Mouse (Mus musculus): ENCODE results near the gene BC004004. TPM values are rescaled to one million over a fixed set of nuclear protein-coding genes. Genes with fewer than 3 reads are reported as not detected.

Gene BC004004
- polyA plus RNA-seq, 1 experiment from 2014 or later, result 58.2 TPM

- Histone ChIP-seq H3K27me3 (ENCODE audit: control insufficient read depth, insufficient read depth, low read length) (no peaks in the 10 kb centered on the region), H3K9me3 (ENCODE audit: control insufficient read depth, low read length) (no peaks in the 10 kb centered on the region), H3K9ac (ENCODE audit: low read length) (no peak overlapping the region), H3K4me2 (ENCODE audit: low read depth, low read length, severe bottlenecking) (no peak overlapping the region), H3K4me3 (ENCODE audit: low read depth, low read length) (no peak overlapping the region), H3K27ac (ENCODE audit: low read depth, low read length) (no peak overlapping the region), H3K4me1 (replicated peaks; ENCODE audit: control insufficient read depth, insufficient read depth, low read length) (peaks cover 4% of the 10 kb centered on the region; the same call in 1 of the 2 replicates), H3K36me3 (ENCODE audit: control insufficient read depth, insufficient read depth, low read length) (peaks cover 1% of the 10 kb centered on the region)
- peak; percentile 60 for DNase-seq (ENCODE audit: low spot score)
- no peak for ATAC-seq (replicated peaks; ENCODE audit: low FRiP score)
- WGBS, result 31% methylated on average over 15 of the region's 15 CpGs
Measured at GRCm38 (mm10) chr17:29305058-29305806, 36.6 kb downstream of the BC004004 start.

GRCm38 (mm10) chr17:29305871-29306270 is 37.3 kb downstream of the BC004004 start:
- no peak overlapping the region for H3K9ac ChIP-seq (ENCODE audit: low read length)
- WGBS, result 68% methylated on average over 7 of the region's 7 CpGs
- no peaks in the 10 kb centered on the region for H3K27me3 ChIP-seq (ENCODE audit: control insufficient read depth, insufficient read depth, low read length)
- H3K27ac ChIP-seq (ENCODE audit: low read depth, low read length), result no peak overlapping the region
- H3K36me3 ChIP-seq (ENCODE audit: control insufficient read depth, insufficient read depth, low read length), result no peaks in the 10 kb centered on the region; the same call in 1 of the 2 replicates
- H3K4me1 ChIP-seq (replicated peaks; ENCODE audit: control insufficient read depth, insufficient read depth, low read length), result peaks cover 4% of the 10 kb centered on the region; the same call in 1 of the 2 replicates
- no peak for DNase-seq (ENCODE audit: low spot score)
- no peak for ATAC-seq (replicated peaks; ENCODE audit: low FRiP score)
- no peak overlapping the region for H3K4me2 ChIP-seq (ENCODE audit: low read depth, low read length, severe bottlenecking)
- H3K9me3 ChIP-seq (ENCODE audit: control insufficient read depth, low read length), result no peaks in the 10 kb centered on the region
- no peak overlapping the region for H3K4me3 ChIP-seq (ENCODE audit: low read depth, low read length)

GRCm38 (mm10) chr17:29310056-29310623 is 41.6 kb downstream of the BC004004 start:
- 88% methylated on average over 21 of the region's 21 CpGs for WGBS
- no peak overlapping the region for H3K4me3 ChIP-seq (ENCODE audit: low read depth, low read length)
- H3K9ac ChIP-seq (ENCODE audit: low read length), result no peak overlapping the region
- no peaks in the 10 kb centered on the region; the same call in 1 of the 2 replicates for H3K9me3 ChIP-seq (ENCODE audit: control insufficient read depth, low read length)
- H3K4me2 ChIP-seq (ENCODE audit: low read depth, low read length, severe bottlenecking), result no peak overlapping the region
- H3K27ac ChIP-seq (ENCODE audit: low read depth, low read length), result no peak overlapping the region
- H3K4me1 ChIP-seq (replicated peaks; ENCODE audit: control insufficient read depth, insufficient read depth, low read length), result peaks cover 4% of the 10 kb centered on the region; the same call in 1 of the 2 replicates
- DNase-seq (ENCODE audit: low spot score) (no peak), ATAC-seq (replicated peaks; ENCODE audit: low FRiP score) (no peak)
- no peaks in the 10 kb centered on the region for H3K36me3 ChIP-seq (ENCODE audit: control insufficient read depth, insufficient read depth, low read length)
- no peaks in the 10 kb centered on the region for H3K27me3 ChIP-seq (ENCODE audit: control insufficient read depth, insufficient read depth, low read length)

- Histone ChIP-seq H3K4me1 (replicated peaks; ENCODE audit: control insufficient read depth, insufficient read depth, low read length) (no peaks in the 10 kb centered on the region), H3K9ac (ENCODE audit: low read length) (no peak overlapping the region), H3K27ac (ENCODE audit: low read depth, low read length) (no peak overlapping the region), H3K4me3 (ENCODE audit: low read depth, low read length) (no peak overlapping the region), H3K36me3 (ENCODE audit: control insufficient read depth, insufficient read depth, low read length) (no peaks in the 10 kb centered on the region), H3K9me3 (ENCODE audit: control insufficient read depth, low read length) (no peaks in the 10 kb centered on the region; the same call in 1 of the 2 replicates), H3K27me3 (ENCODE audit: control insufficient read depth, insufficient read depth, low read length) (no peaks in the 10 kb centered on the region), H3K4me2 (ENCODE audit: low read depth, low read length, severe bottlenecking) (no peak overlapping the region)
- DNase-seq (ENCODE audit: low spot score), result no peak
- WGBS, result 89% methylated on average over 8 of the region's 8 CpGs
- no peak for ATAC-seq (replicated peaks; ENCODE audit: low FRiP score)
Measured at GRCm38 (mm10) chr17:29311602-29312001, 43.0 kb downstream of the BC004004 start.

GRCm38 (mm10) chr17:29312082-29312481 is 43.5 kb downstream of the BC004004 start:
- Histone ChIP-seq H3K27ac (ENCODE audit: low read depth, low read length) (no peak overlapping the region), H3K36me3 (ENCODE audit: control insufficient read depth, insufficient read depth, low read length) (no peaks in the 10 kb centered on the region), H3K27me3 (ENCODE audit: control insufficient read depth, insufficient read depth, low read length) (no peaks in the 10 kb centered on the region), H3K4me3 (ENCODE audit: low read depth, low read length) (no peak overlapping the region), H3K9me3 (ENCODE audit: control insufficient read depth, low read length) (no peaks in the 10 kb centered on the region; the same call in 1 of the 2 replicates), H3K9ac (ENCODE audit: low read length) (no peak overlapping the region), H3K4me2 (ENCODE audit: low read depth, low read length, severe bottlenecking) (no peak overlapping the region), H3K4me1 (replicated peaks; ENCODE audit: control insufficient read depth, insufficient read depth, low read length) (no peaks in the 10 kb centered on the region)
- DNase-seq (ENCODE audit: low spot score) (no peak), ATAC-seq (replicated peaks; ENCODE audit: low FRiP score) (no peak)
- WGBS, result 88% methylated on average over 2 of the region's 2 CpGs

GRCm38 (mm10) chr17:29313300-29313699 is 44.7 kb downstream of the BC004004 start:
- no peak overlapping the region for H3K4me2 ChIP-seq (ENCODE audit: low read depth, low read length, severe bottlenecking)
- no peak for DNase-seq (ENCODE audit: low spot score)
- H3K27ac ChIP-seq (ENCODE audit: low read depth, low read length), result no peak overlapping the region
- H3K4me1 ChIP-seq (replicated peaks; ENCODE audit: control insufficient read depth, insufficient read depth, low read length), result no peaks in the 10 kb centered on the region
- H3K9me3 ChIP-seq (ENCODE audit: control insufficient read depth, low read length), result no peaks in the 10 kb centered on the region; the same call in 1 of the 2 replicates
- H3K36me3 ChIP-seq (ENCODE audit: control insufficient read depth, insufficient read depth, low read length), result no peaks in the 10 kb centered on the region
- ATAC-seq (replicated peaks; ENCODE audit: low FRiP score), result no peak
- H3K27me3 ChIP-seq (ENCODE audit: control insufficient read depth, insufficient read depth, low read length), result no peaks in the 10 kb centered on the region
- no peak overlapping the region for H3K9ac ChIP-seq (ENCODE audit: low read length)
- H3K4me3 ChIP-seq (ENCODE audit: low read depth, low read length), result no peak overlapping the region

GRCm38 (mm10) chr17:29315672-29316465 is 47.3 kb downstream of the BC004004 start:
- WGBS, result 44% methylated on average over 9 of the region's 9 CpGs
- ATAC-seq (replicated peaks; ENCODE audit: low FRiP score) (no peak), DNase-seq (ENCODE audit: low spot score) (no peak)
- Histone ChIP-seq H3K9me3 (ENCODE audit: control insufficient read depth, low read length) (no peaks in the 10 kb centered on the region; the same call in 1 of the 2 replicates), H3K4me2 (ENCODE audit: low read depth, low read length, severe bottlenecking) (no peak overlapping the region), H3K36me3 (ENCODE audit: control insufficient read depth, insufficient read depth, low read length) (no peaks in the 10 kb centered on the region), H3K27me3 (ENCODE audit: control insufficient read depth, insufficient read depth, low read length) (peaks cover 5% of the 10 kb centered on the region; the same call in 1 of the 2 replicates), H3K27ac (ENCODE audit: low read depth, low read length) (no peak overlapping the region), H3K9ac (ENCODE audit: low read length) (no peak overlapping the region), H3K4me1 (replicated peaks; ENCODE audit: control insufficient read depth, insufficient read depth, low read length) (no peaks in the 10 kb centered on the region), H3K4me3 (ENCODE audit: low read depth, low read length) (no peak overlapping the region)

- peaks cover 14% of the 10 kb centered on the region for H3K27me3 ChIP-seq (ENCODE audit: control insufficient read depth, insufficient read depth, low read length)
- H3K27ac ChIP-seq (ENCODE audit: low read depth, low read length), result no peak overlapping the region
- DNase-seq (ENCODE audit: low spot score) (no peak), ATAC-seq (replicated peaks; ENCODE audit: low FRiP score) (no peak)
- H3K4me2 ChIP-seq (ENCODE audit: low read depth, low read length, severe bottlenecking), result no peak overlapping the region
- H3K9ac ChIP-seq (ENCODE audit: low read length), result no peak overlapping the region
- H3K4me1 ChIP-seq (replicated peaks; ENCODE audit: control insufficient read depth, insufficient read depth, low read length), result no peaks in the 10 kb centered on the region
- no peaks in the 10 kb centered on the region for H3K36me3 ChIP-seq (ENCODE audit: control insufficient read depth, insufficient read depth, low read length)
- H3K9me3 ChIP-seq (ENCODE audit: control insufficient read depth, low read length), result no peaks in the 10 kb centered on the region; the same call in 1 of the 2 replicates
- 59% methylated on average over 3 of the region's 3 CpGs for WGBS
- no peak overlapping the region for H3K4me3 ChIP-seq (ENCODE audit: low read depth, low read length)
Measured at GRCm38 (mm10) chr17:29316891-29317290, 48.3 kb downstream of the BC004004 start.
